Mouse (Mus musculus): Measurements from ENCODE around the gene Garnl3. TPM values are rescaled to one million over a fixed set of nuclear protein-coding genes. Genes with fewer than 3 reads are reported as not detected.
A peak's percentile ranks its signal among the peaks of the same experiment; 100 is the strongest.
"Not testable (repeated sequence)": the region's sequence is repeated elsewhere in the genome, so short reads cannot be mapped to it uniquely, and the experiment has no call there.

Gene Garnl3
- total and polyA plus RNA-seq, 3 experiments, result 2.3 to 3.8 (median 3.6) TPM

- Histone ChIP-seq H3K27ac (no peak overlapping the region), H3K4me3 (no peak overlapping the region), H3K9ac (ENCODE audit: low read depth, low read length) (no peak overlapping the region), H3K79me2 (replicated peaks; ENCODE audit: control insufficient read depth, insufficient read depth, low read length) (no peaks in the 10 kb centered on the region), H3K4me1 (ENCODE audit: control insufficient read depth, insufficient read depth, low read length) (no peaks in the 10 kb centered on the region), H3K27me3 (ENCODE audit: control insufficient read depth, insufficient read depth, low read length) (no peaks in the 10 kb centered on the region), H3K36me3 (ENCODE audit: control insufficient read depth, insufficient read depth, low read length) (no peaks in the 10 kb centered on the region)
- intact Hi-C loops (cut with DNase I), result no loop called here
- TF ChIP-seq EP300 (IDR thresholded peaks at IDR 0.05; ENCODE audit: insufficient read depth, low read depth, low read length) (no peak), CTCF (IDR thresholded peaks at IDR 0.05) (no peak), POLR2A (IDR thresholded peaks at IDR 0.05; ENCODE audit: insufficient read depth, low read depth, low read length) (no peak)
- 70% methylated on average over 6 of the region's 6 CpGs for WGBS
- DNase-seq, result peak in 1 of 2 experiments; percentile 10
Measured at GRCm38 (mm10) chr2:33122856-33123255, 8.6 kb downstream of the Garnl3 start.

GRCm38 (mm10) chr2:33100536-33100935 lies 30.9 kb downstream of the Garnl3 start:
- WGBS, result 81% methylated on average over 8 of the region's 8 CpGs
- DNase-seq, result no peak
- TF ChIP-seq POLR2A (IDR thresholded peaks at IDR 0.05; ENCODE audit: insufficient read depth, low read depth, low read length) (no peak), CTCF (IDR thresholded peaks at IDR 0.05) (no peak), EP300 (IDR thresholded peaks at IDR 0.05; ENCODE audit: insufficient read depth, low read depth, low read length) (no peak)
- Histone ChIP-seq H3K36me3 (ENCODE audit: control insufficient read depth, insufficient read depth, low read length) (no peaks in the 10 kb centered on the region), H3K27me3 (ENCODE audit: control insufficient read depth, insufficient read depth, low read length) (no peaks in the 10 kb centered on the region), H3K4me1 (ENCODE audit: control insufficient read depth, insufficient read depth, low read length) (no peaks in the 10 kb centered on the region), H3K79me2 (replicated peaks; ENCODE audit: control insufficient read depth, insufficient read depth, low read length) (no peaks in the 10 kb centered on the region), H3K9ac (ENCODE audit: low read depth, low read length) (no peak overlapping the region), H3K4me3 (no peak overlapping the region), H3K27ac (no peak overlapping the region)
- intact Hi-C loops (cut with DNase I), result no loop called here

DNA sequence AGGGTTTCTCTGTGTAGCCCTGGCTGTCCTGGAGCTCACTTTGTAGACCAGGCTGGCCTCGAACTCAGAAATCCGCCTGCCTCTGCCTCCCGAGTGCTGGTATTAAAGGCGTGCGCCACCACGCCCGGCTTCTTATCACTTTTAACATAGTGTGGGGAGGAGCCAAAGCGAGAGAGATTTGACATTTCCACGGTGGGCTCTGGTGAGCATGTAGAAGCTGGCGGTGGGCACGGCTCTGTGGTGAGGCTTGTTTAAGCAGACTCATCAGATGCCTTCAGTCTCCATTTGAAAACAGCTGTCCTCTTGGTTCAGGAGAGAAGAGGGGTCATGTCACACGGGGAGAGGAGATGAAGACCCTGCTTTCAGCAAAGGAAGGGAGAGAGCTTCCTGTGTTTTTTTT lies 34.1 kb downstream of the Garnl3 start:
- H3K4me1 ChIP-seq (ENCODE audit: control insufficient read depth, insufficient read depth, low read length); H3K36me3 ChIP-seq (ENCODE audit: control insufficient read depth, insufficient read depth, low read length); DNase-seq; H3K27me3 ChIP-seq (ENCODE audit: control insufficient read depth, insufficient read depth, low read length); H3K4me3 ChIP-seq; H3K9ac ChIP-seq (ENCODE audit: low read depth, low read length); H3K79me2 ChIP-seq (replicated peaks; ENCODE audit: control insufficient read depth, insufficient read depth, low read length); intact Hi-C loops (cut with DNase I); H3K27ac ChIP-seq: not testable (repeated sequence)
- WGBS, result 87% methylated on average over 12 of the region's 12 CpGs

DNA sequence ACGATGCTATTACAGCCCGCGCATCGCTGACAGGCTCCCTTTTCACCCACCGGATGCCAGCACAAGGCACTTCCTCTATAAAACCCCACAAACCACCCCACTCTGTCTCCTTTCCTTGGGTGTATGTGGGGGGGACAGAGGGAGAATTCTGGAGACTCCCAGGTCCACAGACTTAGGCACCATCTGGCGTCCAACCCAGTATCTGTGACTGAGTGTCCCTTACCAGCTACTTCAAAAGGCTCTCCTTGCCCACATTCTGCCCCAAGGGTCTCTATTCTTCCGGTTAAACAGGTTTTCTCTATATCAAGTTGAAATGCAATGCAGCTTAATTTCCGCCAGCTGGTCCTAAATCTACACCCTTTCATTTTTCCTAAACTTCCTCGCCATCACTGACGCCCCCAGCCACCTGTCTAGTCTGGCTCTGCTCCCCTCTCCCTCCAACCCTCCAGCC lies 36.2 kb downstream of the Garnl3 start:
- TF ChIP-seq POLR2A (IDR thresholded peaks at IDR 0.05; ENCODE audit: insufficient read depth, low read depth, low read length) (no peak), EP300 (IDR thresholded peaks at IDR 0.05; ENCODE audit: insufficient read depth, low read depth, low read length) (no peak), CTCF (IDR thresholded peaks at IDR 0.05) (no peak)
- no peak overlapping the region for H3K4me3 ChIP-seq
- no peak overlapping the region for H3K9ac ChIP-seq (ENCODE audit: low read depth, low read length)
- no peaks in the 10 kb centered on the region for H3K79me2 ChIP-seq (replicated peaks; ENCODE audit: control insufficient read depth, insufficient read depth, low read length)
- DNase-seq, result no peak
- H3K4me1 ChIP-seq (ENCODE audit: control insufficient read depth, insufficient read depth, low read length), result peaks cover 1% of the 10 kb centered on the region; the same call in 1 of the 2 replicates
- H3K27ac ChIP-seq, result no peak overlapping the region
- no peaks in the 10 kb centered on the region for H3K27me3 ChIP-seq (ENCODE audit: control insufficient read depth, insufficient read depth, low read length)
- no peaks in the 10 kb centered on the region for H3K36me3 ChIP-seq (ENCODE audit: control insufficient read depth, insufficient read depth, low read length)
- 76% methylated on average over 10 of the region's 10 CpGs for WGBS
- intact Hi-C loops (cut with DNase I), result no loop called here

- no peak for DNase-seq
- intact Hi-C loops (cut with DNase I), result no loop called here
- H3K36me3 ChIP-seq (ENCODE audit: control insufficient read depth, insufficient read depth, low read length), result no peaks in the 10 kb centered on the region
- no peak for TF ChIP-seq CTCF (IDR thresholded peaks at IDR 0.05)
- TF ChIP-seq EP300 (IDR thresholded peaks at IDR 0.05; ENCODE audit: insufficient read depth, low read depth, low read length), result no peak
- no peak for TF ChIP-seq POLR2A (IDR thresholded peaks at IDR 0.05; ENCODE audit: insufficient read depth, low read depth, low read length)
- WGBS, result 65% methylated on average over 8 of the region's 8 CpGs
- no peak overlapping the region for H3K9ac ChIP-seq (ENCODE audit: low read depth, low read length)
- H3K79me2 ChIP-seq (replicated peaks; ENCODE audit: control insufficient read depth, insufficient read depth, low read length), result no peaks in the 10 kb centered on the region
- H3K4me1 ChIP-seq (ENCODE audit: control insufficient read depth, insufficient read depth, low read length), result peaks cover 1% of the 10 kb centered on the region; the same call in 1 of the 2 replicates
- no peak overlapping the region for H3K4me3 ChIP-seq
- H3K27ac ChIP-seq, result no peak overlapping the region
- no peaks in the 10 kb centered on the region for H3K27me3 ChIP-seq (ENCODE audit: control insufficient read depth, insufficient read depth, low read length)
Measured at GRCm38 (mm10) chr2:33090620-33091520, 40.6 kb downstream of the Garnl3 start.

GRCm38 (mm10) chr2:33090033-33090400 lies 41.4 kb downstream of the Garnl3 start:
- H3K27ac ChIP-seq; intact Hi-C loops (cut with DNase I); H3K36me3 ChIP-seq (ENCODE audit: control insufficient read depth, insufficient read depth, low read length); H3K9ac ChIP-seq (ENCODE audit: low read depth, low read length); H3K79me2 ChIP-seq (replicated peaks; ENCODE audit: control insufficient read depth, insufficient read depth, low read length); H3K27me3 ChIP-seq (ENCODE audit: control insufficient read depth, insufficient read depth, low read length); H3K4me3 ChIP-seq; H3K4me1 ChIP-seq (ENCODE audit: control insufficient read depth, insufficient read depth, low read length); DNase-seq: not testable (repeated sequence)
- WGBS, result 23% methylated on average over 1 of the region's 1 CpGs
